Mouse (Mus musculus) forebrain, embryonic 14.5 days (tissue): ENCODE results near the gene Gm9507. TPM values are rescaled to one million over a fixed set of nuclear protein-coding genes. Genes with fewer than 3 reads are reported as not detected.
"Not testable (repeated sequence)": the region's sequence is repeated elsewhere in the genome, so short reads cannot be mapped to it uniquely, and the experiment has no call there.

ENCODE experiments used
- ATAC-seq: fragments of 200-750 bp; cut with Nextera tagmentation; 2 replicates; pipeline ENCODE4 v1.8.0; 2017; ENCODE audit warnings: mild to moderate bottlenecking, moderate library complexity
- DNase-seq: peaks from one replicate; pipeline ENCODE4 v3.0.0-alpha.2; 2015; ENCODE audit warnings: low spot score
- H3K27ac ChIP-seq: fragments of 300-500 bp; sonication (generic); 2 replicates; pipeline ENCODE4 v1.5.1; 2014; ENCODE audit warnings: low read depth, mild to moderate bottlenecking, control low read depth, low read length, moderate library complexity
- H3K27me3 ChIP-seq: fragments of 300-500 bp; sonication (generic); replicated peaks from 2 replicates; pipeline ENCODE4 v1.6.1; 2014; ENCODE audit warnings: low read length, control low read depth, mixed read lengths; ENCODE audit not compliant: control insufficient read depth, insufficient read depth
- H3K36me3 ChIP-seq: fragments of 300-500 bp; sonication (generic); 2 replicates; pipeline ENCODE4 v1.6.1; 2014; ENCODE audit warnings: low read length, control low read depth; ENCODE audit not compliant: control insufficient read depth, insufficient read depth
- H3K4me1 ChIP-seq: fragments of 300-500 bp; sonication (generic); 2 replicates; pipeline ENCODE4 v1.6.1; 2014; ENCODE audit warnings: antibody characterized with exemption, low read length, control low read depth; ENCODE audit not compliant: control insufficient read depth, insufficient read depth
- H3K4me2 ChIP-seq: fragments of 300-500 bp; sonication (generic); 2 replicates; pipeline ENCODE4 v1.6.1; 2014; ENCODE audit warnings: mild to moderate bottlenecking, control low read depth, low read length
- H3K4me3 ChIP-seq: fragments of 300-500 bp; sonication (generic); 2 replicates; pipeline ENCODE4 v1.5.1; 2014; ENCODE audit warnings: low read depth, low read length, control low read depth
- H3K9ac ChIP-seq: fragments of 300-500 bp; sonication (generic); 2 replicates; pipeline ENCODE4 v1.6.1; 2014; ENCODE audit warnings: mild to moderate bottlenecking, low read length, control low read depth, moderate library complexity
- H3K9me3 ChIP-seq: fragments of 300-500 bp; sonication (generic); replicated peaks from 2 replicates; pipeline ENCODE4 v1.6.1; 2016; ENCODE audit warnings: low read length, control low read depth, mixed read lengths; ENCODE audit not compliant: control insufficient read depth
- WGBS: fragments of 180-500 bp; shearing (Covaris S2); extraction: QIAGEN DNeasy Blood & Tissue Kit; methylation state at CpG from one replicate; pipeline ENCODE4 v1.1.7; 2014; 5-methylcytosine and 5-hydroxymethylcytosine counted together
- polyA plus RNA-seq: library from polyadenylated mRNA; unstranded; fragments of >200 nt; fragmentation: Nextera tagmentation; extraction: Ambion mirVana; gene quantifications from 2 replicates; pipeline ENCODE4 v1.2.1, GENCODE M21; 2014

Gene Gm9507
- polyA plus RNA-seq, 1 experiment from 2014 or later: not detected

GRCm38 (mm10) chr10:77787876-77788275, 23.8 kb downstream of the Gm9507 start, which contains the start of gene Gm7137:
TSS of gene Gm7137 (minus strand) at chr10:77788200.
- not testable (repeated sequence) for H3K9ac ChIP-seq, H3K27me3 ChIP-seq, ATAC-seq, H3K36me3 ChIP-seq, H3K9me3 ChIP-seq, H3K4me1 ChIP-seq, DNase-seq, H3K4me2 ChIP-seq, H3K4me3 ChIP-seq, H3K27ac ChIP-seq
- no CpG with 5 or more reads among the region's 1 CpGs for WGBS

GRCm38 (mm10) chr10:77783396-77783795, 28.2 kb downstream of the Gm9507 start:
- H3K4me2 ChIP-seq, H3K27ac ChIP-seq, H3K4me1 ChIP-seq, H3K4me3 ChIP-seq, H3K27me3 ChIP-seq, H3K36me3 ChIP-seq, ATAC-seq, H3K9me3 ChIP-seq, DNase-seq, H3K9ac ChIP-seq: not testable (repeated sequence)
- 81% methylated on average over 1 of the region's 3 CpGs for WGBS

GRCm38 (mm10) chr10:77782442-77782841, 29.2 kb downstream of the Gm9507 start, which contains the start of gene Gm3250:
TSS of gene Gm3250 (minus strand) at chr10:77782542.
- H3K27me3 ChIP-seq: not testable (repeated sequence)
- no CpG with 5 or more reads among the region's 1 CpGs for WGBS

GRCm38 (mm10) chr10:77776844-77777243, 34.8 kb downstream of the Gm9507 start, which contains the start of gene Gm7138:
TSS of gene Gm7138 (minus strand) at chr10:77776944.
- not testable (repeated sequence) for H3K27me3 ChIP-seq, H3K4me2 ChIP-seq, H3K36me3 ChIP-seq, H3K27ac ChIP-seq, H3K4me3 ChIP-seq, ATAC-seq, H3K9ac ChIP-seq, H3K9me3 ChIP-seq, H3K4me1 ChIP-seq, DNase-seq
- WGBS: 60% methylated on average over 1 of the region's 1 CpGs

More at GRCm38 (mm10) chr10:77782442-77782841, 29.2 kb downstream of the Gm9507 start, which contains the start of gene Gm3250:
- not testable (repeated sequence) for H3K27ac ChIP-seq, H3K9me3 ChIP-seq, H3K4me1 ChIP-seq, H3K4me2 ChIP-seq, H3K9ac ChIP-seq, H3K36me3 ChIP-seq, ATAC-seq, H3K4me3 ChIP-seq, DNase-seq

- not testable (repeated sequence) for H3K27ac ChIP-seq, H3K9me3 ChIP-seq, H3K4me2 ChIP-seq, H3K4me1 ChIP-seq, H3K27me3 ChIP-seq, H3K36me3 ChIP-seq, H3K9ac ChIP-seq, DNase-seq, ATAC-seq, H3K4me3 ChIP-seq
- 78% methylated on average over 1 of the region's 3 CpGs for WGBS
Observed at GRCm38 (mm10) chr10:77772142-77772541, 39.5 kb downstream of the Gm9507 start.

- not testable (repeated sequence) for H3K9me3 ChIP-seq, H3K9ac ChIP-seq, H3K27ac ChIP-seq, H3K4me1 ChIP-seq, H3K4me3 ChIP-seq, H3K4me2 ChIP-seq, DNase-seq, H3K27me3 ChIP-seq, H3K36me3 ChIP-seq, ATAC-seq
- WGBS: 71% methylated on average over 1 of the region's 1 CpGs
Observed at GRCm38 (mm10) chr10:77771225-77771624, 40.4 kb downstream of the Gm9507 start, which contains the start of gene Gm3238. TSS of gene Gm3238 (minus strand) at chr10:77771325.

- ATAC-seq (no peak), DNase-seq (no peak)
- Histone ChIP-seq H3K4me2 (no peak overlapping the region), H3K27me3 (no peaks in the 10 kb centered on the region), H3K27ac (no peak overlapping the region), H3K9ac (no peak overlapping the region), H3K4me3 (no peak overlapping the region), H3K9me3 (no peaks in the 10 kb centered on the region), H3K4me1 (no peaks in the 10 kb centered on the region), H3K36me3 (no peaks in the 10 kb centered on the region)
- WGBS: 74% methylated on average over 1 of the region's 1 CpGs
Observed at GRCm38 (mm10) chr10:77769727-77770126, 41.9 kb downstream of the Gm9507 start.

Other genes starting within 250 kb of the Gm9507 start
- gene Pttg1ip, start 230.1 kb downstream of the Gm9507 start, polyA plus RNA-seq: 74.1 and 85.5 TPM in 2 replicates
- gene Sumo3, start 205.7 kb downstream of the Gm9507 start, polyA plus RNA-seq: 277 and 308 TPM in 2 replicates
- 1.7 and 16.2 TPM in 2 replicates for gene Gm49325, start 205.6 kb downstream of the Gm9507 start, polyA plus RNA-seq
- 72.6 and 73.6 TPM in 2 replicates for gene Ube2g2, start 189.6 kb downstream of the Gm9507 start, polyA plus RNA-seq
- gene Tspear, start 125.3 kb downstream of the Gm9507 start, polyA plus RNA-seq: 0.45 and 0.55 TPM in 2 replicates
- gene Gm19402, start 121.1 kb downstream of the Gm9507 start, polyA plus RNA-seq: not detected in 2 replicates
- not detected in 2 replicates for gene Gm9508, start 114.6 kb downstream of the Gm9507 start, polyA plus RNA-seq
- not detected in 2 replicates for gene Gm10272, start 105.2 kb downstream of the Gm9507 start, polyA plus RNA-seq
- not detected in 2 replicates for gene Gm10024, start 100.4 kb downstream of the Gm9507 start, polyA plus RNA-seq
- not detected in 2 replicates for gene Gm10142, start 96.0 kb downstream of the Gm9507 start, polyA plus RNA-seq
- gene Krtap12-1, start 91.2 kb downstream of the Gm9507 start, polyA plus RNA-seq: not detected in 2 replicates
- gene Gm10100, start 85.4 kb downstream of the Gm9507 start, polyA plus RNA-seq: not detected in 2 replicates
- gene Gm18596, start 69.2 kb downstream of the Gm9507 start, polyA plus RNA-seq: not detected in 2 replicates
- not detected in 2 replicates for gene Gm9736, start 60.5 kb downstream of the Gm9507 start, polyA plus RNA-seq
- gene Gm3233, start 52.2 kb downstream of the Gm9507 start, polyA plus RNA-seq: not detected in 2 replicates
- not detected in 2 replicates for gene Gm3238, start 40.5 kb downstream of the Gm9507 start, polyA plus RNA-seq
- gene Gm7138, start 34.9 kb downstream of the Gm9507 start, polyA plus RNA-seq: not detected in 2 replicates
- not detected in 2 replicates for gene Gm3250, start 29.3 kb downstream of the Gm9507 start, polyA plus RNA-seq
- gene Gm7137, start 23.6 kb downstream of the Gm9507 start, polyA plus RNA-seq: not detected in 2 replicates
- gene Gm9639, start 16.8 kb downstream of the Gm9507 start, polyA plus RNA-seq: not detected in 2 replicates
- not detected in 2 replicates for gene Gm19668, start 12.7 kb downstream of the Gm9507 start, polyA plus RNA-seq
- gene Gm2696, start 2.8 kb upstream of the Gm9507 start, polyA plus RNA-seq: not detected in 2 replicates
- not detected in 2 replicates for gene Krtap10-4, start 15.3 kb upstream of the Gm9507 start, polyA plus RNA-seq
- not detected in 2 replicates for gene Krtap10-10, start 24.1 kb upstream of the Gm9507 start, polyA plus RNA-seq
- not detected in 2 replicates for gene Gm36176, start 35.0 kb upstream of the Gm9507 start, polyA plus RNA-seq
- not detected in 2 replicates for gene Gm10318, start 41.0 kb upstream of the Gm9507 start, polyA plus RNA-seq
- gene Gm3285, start 50.1 kb upstream of the Gm9507 start, polyA plus RNA-seq: not detected in 2 replicates
- 6.4 and 8.4 TPM in 2 replicates for gene Lrrc3, start 90.7 kb upstream of the Gm9507 start, polyA plus RNA-seq
- gene Trpm2, start 158.7 kb upstream of the Gm9507 start, polyA plus RNA-seq: 1.4 and 2.8 TPM in 2 replicates
- 31.0 and 35.0 TPM in 2 replicates for gene 1810043G02Rik, start 166.7 kb upstream of the Gm9507 start, polyA plus RNA-seq
- 77.0 and 91.6 TPM in 2 replicates for gene Pfkl, start 198.2 kb upstream of the Gm9507 start, polyA plus RNA-seq
- not detected in 2 replicates for gene Dnmt3l, start 230.1 kb upstream of the Gm9507 start, polyA plus RNA-seq
- gene Aire, start 231.8 kb upstream of the Gm9507 start, polyA plus RNA-seq: 0.07 and 0.14 TPM in 2 replicates